Mouse (Mus musculus): ENCODE measurements at regions not wholly inside any gene's neighbourhood (a gene's known extent, or its start where the extent isn't known, plus 50 kb on each side); places are given as distances from the start of the nearest gene placed in this dataset.

DNA sequence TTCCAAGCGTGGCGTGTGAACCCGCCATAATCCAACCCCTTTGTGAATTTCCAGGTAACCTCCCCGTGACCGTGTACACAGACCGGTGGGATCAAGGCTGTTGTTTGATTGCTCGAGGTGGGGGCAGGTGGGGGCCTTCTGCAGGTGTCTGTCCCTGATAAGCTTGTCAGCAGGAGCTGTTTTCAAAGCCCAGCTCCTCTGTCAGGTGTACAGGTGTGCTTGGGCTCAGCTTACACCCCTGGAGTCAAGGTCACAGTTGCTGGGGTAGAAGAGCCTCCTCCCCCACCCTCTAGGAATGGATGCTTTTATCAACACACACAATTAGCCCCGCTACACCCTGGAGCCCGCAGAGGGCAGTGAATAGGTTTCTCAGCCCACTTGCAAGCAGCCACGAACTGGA is 341.6 kb downstream of the Cd83 start:
- TF ChIP-seq CTCF (IDR thresholded peaks at IDR 0.05; ENCODE audit: extremely low read depth, insufficient read length, insufficient replicate concordance, low read depth, low read length) = no peak
- TF ChIP-seq POLR2A (IDR thresholded peaks at IDR 0.05; ENCODE audit: low read depth, low read length) = no peak
- WGBS = 19% methylated on average over 10 of the region's 10 CpGs
- no peak overlapping the region for H3K4me3 ChIP-seq (ENCODE audit: low read depth, low read length)
- H3K27me3 ChIP-seq (ENCODE audit: control insufficient read depth, insufficient read depth, low read length) = no peaks in the 10 kb centered on the region
- H3K4me1 ChIP-seq (ENCODE audit: control insufficient read depth, insufficient read depth, insufficient read length, low read length) = no peaks in the 10 kb centered on the region
- no peak overlapping the region for H3K27ac ChIP-seq (ENCODE audit: insufficient read depth, low read depth, low read length)
- no peaks in the 10 kb centered on the region for H3K36me3 ChIP-seq (ENCODE audit: control insufficient read depth, insufficient read depth, low read length)

DNA sequence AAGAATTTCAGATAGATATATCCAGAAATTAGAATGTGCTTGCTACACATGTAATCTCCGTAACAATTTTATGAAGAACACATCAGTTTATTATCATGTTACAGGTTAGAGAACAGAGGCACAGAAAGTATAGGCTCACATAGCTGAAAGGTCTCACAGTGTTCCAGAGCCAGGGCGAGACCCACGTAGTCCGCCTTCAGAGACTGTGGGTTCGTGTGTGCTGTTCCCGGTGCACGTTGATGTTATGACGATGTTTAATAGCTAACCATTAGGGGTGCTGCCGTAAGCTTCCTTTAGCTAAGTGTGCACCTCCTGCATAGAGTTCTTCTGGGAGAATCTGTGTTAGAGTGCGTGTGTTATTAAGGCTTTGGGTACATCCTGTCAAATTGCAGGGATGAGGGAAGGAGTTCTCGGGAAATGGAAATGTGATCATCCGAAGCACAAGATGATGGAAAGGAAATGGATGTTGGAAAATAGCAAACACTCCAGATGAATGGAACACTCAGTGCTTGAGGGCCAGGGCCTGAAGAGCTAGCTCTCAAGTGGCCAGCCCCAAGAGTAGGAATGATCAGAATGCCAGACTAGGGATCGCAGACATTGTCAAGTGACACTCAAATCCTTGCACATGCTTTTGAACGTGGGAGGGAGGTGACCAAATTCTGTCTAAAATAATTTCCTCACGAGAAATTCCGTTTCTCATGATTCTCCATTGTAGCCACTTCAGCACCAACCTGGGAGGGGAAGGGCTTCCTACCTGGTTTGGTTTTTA is 344.1 kb downstream of the Cd83 start:
- Histone ChIP-seq H3K4me1 (ENCODE audit: control insufficient read depth, insufficient read depth, insufficient read length, low read length) (no peaks in the 10 kb centered on the region), H3K27me3 (ENCODE audit: control insufficient read depth, insufficient read depth, low read length) (no peaks in the 10 kb centered on the region), H3K4me3 (ENCODE audit: low read depth, low read length) (no peak overlapping the region), H3K36me3 (ENCODE audit: control insufficient read depth, insufficient read depth, low read length) (no peaks in the 10 kb centered on the region), H3K27ac (ENCODE audit: insufficient read depth, low read depth, low read length) (no peak overlapping the region)
- 87% methylated on average over 16 of the region's 16 CpGs for WGBS
- TF ChIP-seq CTCF (IDR thresholded peaks at IDR 0.05; ENCODE audit: extremely low read depth, insufficient read length, insufficient replicate concordance, low read depth, low read length) = no peak

DNA sequence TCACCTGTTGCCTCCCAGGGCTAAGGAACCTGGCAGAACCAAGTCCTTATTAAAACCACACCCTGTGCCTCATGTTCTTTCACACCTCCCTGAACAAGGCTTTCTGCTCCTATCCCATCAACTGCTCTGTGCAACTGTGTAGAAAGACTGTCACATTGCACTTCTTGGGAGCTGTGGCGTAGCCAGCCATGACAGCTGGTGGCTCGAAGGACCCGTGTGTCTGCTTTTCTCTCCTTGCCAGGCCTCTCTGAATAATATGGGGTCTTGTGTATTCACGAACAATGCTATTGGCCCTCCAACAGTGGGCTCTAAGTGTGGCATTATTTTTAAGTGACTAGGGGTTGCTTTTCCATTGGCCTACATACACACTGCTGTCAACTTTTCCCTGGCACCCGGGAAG is 347.3 kb downstream of the Cd83 start:
- H3K4me3 ChIP-seq (ENCODE audit: low read depth, low read length) = no peak overlapping the region
- TF ChIP-seq POLR2A (IDR thresholded peaks at IDR 0.05; ENCODE audit: low read depth, low read length) = no peak
- no peak for TF ChIP-seq CTCF (IDR thresholded peaks at IDR 0.05; ENCODE audit: extremely low read depth, insufficient read length, insufficient replicate concordance, low read depth, low read length)
- no peak overlapping the region for H3K27ac ChIP-seq (ENCODE audit: insufficient read depth, low read depth, low read length)
- WGBS = 93% methylated on average over 5 of the region's 5 CpGs
- H3K27me3 ChIP-seq (ENCODE audit: control insufficient read depth, insufficient read depth, low read length) = no peaks in the 10 kb centered on the region
- H3K4me1 ChIP-seq (ENCODE audit: control insufficient read depth, insufficient read depth, insufficient read length, low read length) = no peaks in the 10 kb centered on the region
- no peaks in the 10 kb centered on the region for H3K36me3 ChIP-seq (ENCODE audit: control insufficient read depth, insufficient read depth, low read length)

DNA sequence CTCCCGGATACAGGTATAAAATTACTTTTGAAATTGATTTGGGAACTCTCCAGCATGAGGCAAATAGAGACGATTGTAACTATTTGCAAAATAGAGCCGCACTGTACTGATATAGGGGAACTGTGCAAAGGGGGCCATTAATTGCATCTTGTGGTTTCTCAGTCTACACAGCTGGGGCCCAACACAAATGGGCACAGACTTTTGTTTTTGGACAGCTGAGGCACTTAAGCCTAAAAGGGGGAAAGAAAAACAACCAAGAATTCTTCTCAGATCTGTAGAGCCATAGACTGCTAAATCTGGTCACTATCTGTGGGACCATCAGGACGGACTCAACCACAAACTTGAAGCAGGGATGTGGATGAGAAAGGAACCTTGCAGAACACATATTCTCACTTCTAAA is 347.9 kb downstream of the Cd83 start:
- H3K27me3 ChIP-seq (ENCODE audit: control insufficient read depth, insufficient read depth, low read length) = no peaks in the 10 kb centered on the region
- WGBS = 89% methylated on average over 4 of the region's 4 CpGs
- no peaks in the 10 kb centered on the region for H3K4me1 ChIP-seq (ENCODE audit: control insufficient read depth, insufficient read depth, insufficient read length, low read length)
- H3K36me3 ChIP-seq (ENCODE audit: control insufficient read depth, insufficient read depth, low read length) = no peaks in the 10 kb centered on the region
- H3K27ac ChIP-seq (ENCODE audit: insufficient read depth, low read depth, low read length) = no peak overlapping the region
- no peak for TF ChIP-seq POLR2A (IDR thresholded peaks at IDR 0.05; ENCODE audit: low read depth, low read length)
- TF ChIP-seq CTCF (IDR thresholded peaks at IDR 0.05; ENCODE audit: extremely low read depth, insufficient read length, insufficient replicate concordance, low read depth, low read length) = no peak
- no peak overlapping the region for H3K4me3 ChIP-seq (ENCODE audit: low read depth, low read length)

DNA sequence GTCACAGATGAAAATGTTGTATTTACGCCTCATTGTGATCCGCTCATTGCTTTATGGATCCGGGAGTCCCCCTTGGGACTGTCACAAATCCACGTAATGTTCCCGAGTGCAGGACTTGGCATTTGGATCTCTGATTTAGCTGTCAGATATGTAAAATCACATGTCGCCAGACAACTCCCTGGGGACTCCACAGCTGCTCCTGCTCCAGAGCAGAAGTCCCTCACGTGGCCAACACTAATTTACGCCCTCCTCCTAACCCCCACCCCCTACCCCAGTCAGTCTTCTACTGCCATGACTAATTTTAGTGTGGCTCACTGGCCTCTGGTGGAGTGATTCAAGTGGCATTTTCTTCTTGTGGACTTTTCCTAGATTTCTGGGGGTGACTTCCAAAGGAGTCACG is 348.9 kb downstream of the Cd83 start:
- Histone ChIP-seq H3K27ac (ENCODE audit: insufficient read depth, low read depth, low read length) (no peak overlapping the region), H3K4me1 (ENCODE audit: control insufficient read depth, insufficient read depth, insufficient read length, low read length) (no peaks in the 10 kb centered on the region), H3K36me3 (ENCODE audit: control insufficient read depth, insufficient read depth, low read length) (no peaks in the 10 kb centered on the region), H3K4me3 (ENCODE audit: low read depth, low read length) (no peak overlapping the region), H3K27me3 (ENCODE audit: control insufficient read depth, insufficient read depth, low read length) (no peaks in the 10 kb centered on the region)
- no peak for TF ChIP-seq POLR2A (IDR thresholded peaks at IDR 0.05; ENCODE audit: low read depth, low read length)
- TF ChIP-seq CTCF (IDR thresholded peaks at IDR 0.05; ENCODE audit: extremely low read depth, insufficient read length, insufficient replicate concordance, low read depth, low read length) = no peak
- WGBS = 91% methylated on average over 9 of the region's 9 CpGs

DNA sequence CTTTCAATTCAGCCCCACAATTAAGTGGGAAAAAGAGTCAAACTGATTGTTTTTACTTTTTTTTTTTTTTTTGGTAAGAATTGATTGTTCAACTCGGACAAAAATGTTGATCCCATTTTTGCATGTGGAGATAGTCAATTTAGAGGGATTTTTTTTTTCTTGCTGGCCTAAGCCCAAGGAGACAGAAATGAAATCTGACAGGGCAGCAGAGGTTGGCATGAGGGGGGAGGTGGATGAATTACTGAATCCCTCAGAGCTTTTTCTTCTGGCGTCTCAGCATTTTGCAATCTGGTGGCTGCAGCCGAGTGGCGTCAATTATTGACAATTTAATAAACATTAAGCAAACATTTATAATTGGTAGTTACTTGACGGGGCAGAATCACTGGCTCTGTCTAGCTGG is 356.6 kb downstream of the Cd83 start:
- no peak for TF ChIP-seq POLR2A (IDR thresholded peaks at IDR 0.05; ENCODE audit: low read depth, low read length)
- no peak for TF ChIP-seq CTCF (IDR thresholded peaks at IDR 0.05; ENCODE audit: extremely low read depth, insufficient read length, insufficient replicate concordance, low read depth, low read length)
- H3K27ac ChIP-seq (ENCODE audit: insufficient read depth, low read depth, low read length) = no peak overlapping the region
- no peaks in the 10 kb centered on the region for H3K27me3 ChIP-seq (ENCODE audit: control insufficient read depth, insufficient read depth, low read length)
- no peak overlapping the region for H3K4me3 ChIP-seq (ENCODE audit: low read depth, low read length)
- H3K36me3 ChIP-seq (ENCODE audit: control insufficient read depth, insufficient read depth, low read length) = no peaks in the 10 kb centered on the region
- H3K4me1 ChIP-seq (ENCODE audit: control insufficient read depth, insufficient read depth, insufficient read length, low read length) = no peaks in the 10 kb centered on the region
- 57% methylated on average over 5 of the region's 5 CpGs for WGBS

DNA sequence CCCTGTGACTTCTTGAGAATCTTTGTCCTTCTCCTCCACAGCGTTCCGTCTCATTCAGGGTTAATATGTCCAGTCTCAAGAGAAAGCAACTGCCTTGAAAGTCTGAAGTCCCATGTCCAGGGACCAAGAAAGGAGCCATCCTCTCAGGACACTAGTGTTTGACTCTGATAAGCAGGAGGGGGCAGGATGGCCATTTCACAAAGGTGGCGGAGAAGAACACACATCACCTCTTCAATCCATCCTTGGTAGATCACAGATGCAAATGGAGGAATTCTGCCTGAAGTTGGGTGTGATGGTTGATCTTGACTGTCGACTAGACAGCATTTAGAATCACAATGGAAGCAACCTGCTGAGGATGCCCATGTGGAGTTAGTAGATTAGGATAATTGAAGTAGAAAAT is 360.9 kb downstream of the Cd83 start:
- no peaks in the 10 kb centered on the region for H3K36me3 ChIP-seq (ENCODE audit: control insufficient read depth, insufficient read depth, low read length)
- no peak overlapping the region for H3K27ac ChIP-seq (ENCODE audit: insufficient read depth, low read depth, low read length)
- 94% methylated on average over 4 of the region's 4 CpGs for WGBS
- H3K4me3 ChIP-seq (ENCODE audit: low read depth, low read length) = no peak overlapping the region
- no peaks in the 10 kb centered on the region for H3K27me3 ChIP-seq (ENCODE audit: control insufficient read depth, insufficient read depth, low read length)
- H3K4me1 ChIP-seq (ENCODE audit: control insufficient read depth, insufficient read depth, insufficient read length, low read length) = no peaks in the 10 kb centered on the region
- TF ChIP-seq CTCF (IDR thresholded peaks at IDR 0.05; ENCODE audit: extremely low read depth, insufficient read length, insufficient replicate concordance, low read depth, low read length) (no peak), POLR2A (IDR thresholded peaks at IDR 0.05; ENCODE audit: low read depth, low read length) (no peak)

Data from small intestine, adult 2 months (tissue).